Mouse (Mus musculus) left cerebral cortex, adult 18-20 months (tissue): ENCODE results near the gene Sh3rf1. TPM values are rescaled to one million over a fixed set of nuclear protein-coding genes. Genes with fewer than 3 reads are reported as not detected.

Experiments used
- DNase-seq, 2 experiments: peaks; one replicate each; pipeline ENCODE4 v3.0.0; 2021 to 2022; ENCODE audit warnings: low spot score in 2 of 2, mixed read lengths in 1 of 2
- long read RNA-seq, 2 experiments: library from polyadenylated mRNA; stranded (forward); transcript quantifications; one replicate each; pipeline ENCODE4 v2.0.0; 2021
- total RNA-seq, 2 experiments: library from RNA; stranded (reverse); gene quantifications; 2 replicates each; pipeline ENCODE4 v1.2.3; 2021

Sh3rf1 gene
- 10 to 100 TPM; 38.7 to 39.5 TPM for total RNA-seq
- long read RNA-seq, experiment 1, full-length matches to known transcripts, result 11 of 21 reads
- long read RNA-seq, experiment 1, partial matches to known transcripts, result 5 of 21 reads
- long read RNA-seq, experiment 1, other reads (novel, unspliced or antisense), result 5 of 21 reads
- long read RNA-seq, experiment 2, full-length matches to known transcripts, result 2 of 4 reads
- long read RNA-seq, experiment 2, partial matches to known transcripts, result 2 of 4 reads
- long read RNA-seq, experiment 2, other reads (novel, unspliced or antisense), result 0 of 4 reads

DNA sequence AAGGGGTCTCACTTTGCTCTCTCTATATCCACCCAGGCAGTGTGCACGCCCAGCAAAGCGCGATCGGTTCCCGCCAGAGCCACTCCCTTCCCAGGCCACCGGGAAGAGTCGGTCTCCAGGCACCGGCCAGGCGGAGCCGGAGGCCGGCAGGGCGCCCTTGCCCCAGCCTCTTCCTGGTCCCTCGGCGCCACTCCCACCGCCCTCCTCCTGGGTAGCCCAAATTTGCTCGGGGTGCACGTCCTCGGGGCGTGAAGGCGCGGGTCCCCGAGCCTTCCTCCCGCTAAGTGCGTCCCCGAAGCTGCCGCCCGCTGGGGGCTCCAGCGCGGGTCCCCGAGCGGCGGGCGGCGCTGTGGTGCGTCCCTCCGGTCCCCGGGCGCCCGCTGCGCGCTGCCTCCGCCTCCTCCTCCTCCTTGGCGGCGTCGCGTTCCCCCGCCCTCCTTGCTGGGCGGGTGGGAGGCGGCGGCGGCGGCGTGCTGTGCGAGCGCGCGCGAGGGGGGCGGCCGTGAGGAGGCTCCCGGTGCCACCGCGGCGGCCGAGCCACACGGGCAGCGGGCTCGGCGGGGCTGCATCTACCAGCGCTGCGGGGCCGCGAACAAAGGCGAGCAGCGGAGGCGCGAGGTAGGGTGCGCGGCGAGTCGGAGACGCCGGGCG, at the start of gene Sh3rf1:
TSS of gene Sh3rf1 (plus strand) at position 144 of the 651 bp plus-strand sequence.
- DNase-seq, result peak; percentile 72 to 80

DNA sequence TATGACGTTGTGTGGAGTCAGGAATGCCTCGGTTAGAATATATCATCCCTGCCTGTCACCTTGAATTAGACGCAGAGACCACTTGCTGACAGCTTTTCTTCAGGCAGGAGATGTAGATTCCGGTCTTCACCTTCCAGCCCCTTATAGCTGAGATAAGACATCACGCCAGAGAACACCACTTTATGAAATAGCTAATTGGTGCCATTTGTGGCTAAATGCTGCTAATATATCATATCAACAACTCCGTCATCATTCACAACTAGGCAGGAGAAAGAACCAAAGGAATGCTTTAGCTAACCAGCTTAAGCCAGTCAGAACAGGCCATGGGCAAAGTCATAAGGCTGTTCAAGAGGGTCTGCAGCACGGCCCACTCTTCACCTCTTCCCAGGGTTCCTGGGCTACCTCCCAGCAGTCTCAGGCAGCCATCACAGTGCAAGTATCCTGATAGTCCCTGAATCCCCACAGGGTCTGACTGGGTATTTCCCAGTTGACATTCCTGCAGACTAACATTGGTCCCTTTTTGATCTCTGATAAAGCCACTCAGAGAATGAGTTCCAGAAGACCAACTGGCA, 49.7 kb upstream of the Sh3rf1 start:
- no peak for DNase-seq

DNA sequence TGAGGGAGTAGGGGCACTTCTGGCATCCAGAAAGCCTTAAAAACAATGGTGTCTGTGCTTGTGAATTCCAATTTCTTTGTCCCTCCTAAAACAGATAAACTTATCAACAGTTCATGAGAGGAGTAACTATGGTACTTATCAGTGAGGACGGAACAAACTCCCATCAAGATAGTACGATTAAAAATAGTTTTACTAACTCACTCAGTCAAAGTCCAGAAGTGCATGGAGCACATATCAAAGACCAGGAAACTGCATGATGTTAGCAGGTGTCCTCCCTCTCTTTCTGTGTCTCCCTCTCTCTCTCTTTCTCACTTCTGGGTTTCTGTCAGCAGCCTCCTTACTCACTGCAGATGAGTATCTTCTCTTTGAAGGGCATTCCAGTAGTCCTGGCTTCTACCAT, 47.8 kb upstream of the Sh3rf1 start:
- no peak for DNase-seq

DNA sequence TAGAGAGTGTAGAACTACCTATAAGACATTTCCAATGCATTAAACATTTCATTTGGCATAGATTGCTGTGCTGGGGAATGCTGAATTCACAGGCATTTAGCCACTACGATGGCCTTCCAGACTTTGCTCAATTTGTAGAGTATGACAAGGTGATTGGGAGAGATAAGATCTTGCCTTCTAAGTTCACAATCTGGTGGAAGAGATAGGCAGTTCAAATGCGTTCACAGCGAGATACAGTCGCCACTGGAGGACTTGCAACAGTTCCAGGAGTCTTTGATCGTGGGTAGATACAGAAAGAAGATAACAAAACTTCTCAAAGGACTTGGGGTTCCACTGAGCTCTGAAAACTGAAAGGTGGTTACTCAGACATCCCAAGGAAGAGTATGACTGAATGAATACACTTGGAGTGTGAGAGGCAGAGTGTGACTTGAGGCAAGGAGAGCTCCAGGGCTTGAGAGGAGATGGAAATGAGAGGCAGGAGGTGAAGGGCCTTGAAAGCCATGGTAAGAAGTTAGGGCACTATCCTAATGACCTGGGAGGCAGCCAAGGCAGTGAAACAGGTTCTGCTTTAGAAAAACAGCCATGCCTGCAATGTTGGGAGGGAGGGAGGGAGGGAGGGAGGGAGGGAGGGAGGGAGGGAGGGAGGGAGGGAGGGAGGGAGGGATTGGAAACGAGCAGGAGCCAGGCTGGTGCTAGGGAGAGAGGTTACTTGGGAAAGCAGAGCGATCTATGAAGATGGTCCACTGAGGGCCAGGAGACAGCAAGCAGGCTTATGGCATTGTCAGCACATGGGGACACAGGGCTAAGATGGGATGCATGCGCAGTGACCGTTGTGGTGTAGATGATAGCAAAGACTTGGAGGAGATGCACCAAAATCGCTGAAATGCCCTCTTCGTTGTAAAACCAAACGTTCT, 45.7 kb upstream of the Sh3rf1 start:
- no peak for DNase-seq

DNA sequence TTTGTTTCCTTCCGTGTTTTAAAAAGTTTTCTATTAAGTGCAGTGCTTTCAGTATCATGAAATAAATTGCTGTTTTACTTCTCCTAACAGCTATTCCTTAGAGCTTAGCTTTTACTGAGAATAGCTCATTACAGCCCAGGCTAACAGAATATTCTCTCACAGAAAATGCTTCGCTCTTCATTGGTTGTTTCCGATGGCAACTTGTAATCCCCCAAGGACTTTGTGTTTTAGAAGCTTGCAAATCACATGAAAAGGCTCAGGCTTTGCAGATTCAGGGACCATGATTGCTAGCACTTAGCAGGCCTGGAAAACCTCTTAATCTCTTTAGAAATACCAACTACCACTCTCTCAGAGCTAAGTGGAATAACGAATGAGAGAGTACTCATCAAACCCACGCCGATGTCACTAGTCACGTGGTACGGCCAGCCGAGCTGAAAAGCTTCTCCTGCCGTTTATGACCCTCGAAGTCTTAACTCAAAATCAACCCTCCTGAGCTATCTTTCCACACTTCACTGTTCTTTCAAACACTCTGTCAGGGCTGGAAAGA, 45.0 kb upstream of the Sh3rf1 start:
- no peak for DNase-seq

DNA sequence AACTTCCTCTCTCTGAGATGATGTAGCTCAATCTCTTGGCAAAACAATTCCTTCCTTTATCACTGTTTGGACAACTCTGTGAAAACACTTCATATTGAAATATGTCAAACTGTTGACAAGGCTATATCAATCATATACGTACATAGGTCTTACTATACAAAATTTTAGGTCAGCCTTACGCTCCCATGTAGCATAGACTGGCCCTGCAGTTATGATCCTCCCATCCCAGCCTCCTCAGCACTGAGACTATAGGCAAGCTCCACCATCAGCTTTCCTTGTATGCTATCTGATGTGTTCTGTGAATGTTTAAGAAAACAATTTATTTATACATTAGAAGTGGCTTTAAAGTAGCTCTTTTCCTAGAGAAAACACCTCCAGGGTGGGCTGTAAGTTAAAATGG, 42.1 kb upstream of the Sh3rf1 start:
- no peak for DNase-seq

DNA sequence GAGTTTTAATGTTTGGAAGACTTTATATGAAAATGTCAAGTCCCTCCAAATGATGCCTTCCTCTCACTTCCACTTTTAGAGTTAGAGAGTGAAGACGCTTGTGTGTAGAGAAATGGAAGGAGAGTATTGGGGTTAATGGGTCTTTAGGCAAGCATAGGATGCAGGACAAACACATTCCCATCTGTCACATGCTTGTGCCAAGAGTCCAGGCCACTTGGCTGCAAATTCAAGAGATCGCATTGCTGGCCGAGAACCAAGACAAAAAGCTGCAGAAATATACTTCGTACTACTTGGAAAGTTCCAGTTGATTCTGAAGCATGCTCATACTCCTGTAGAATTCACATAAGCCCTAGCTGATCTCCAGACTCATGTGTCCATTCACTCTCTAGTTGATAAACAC, 41.7 kb upstream of the Sh3rf1 start:
- no peak for DNase-seq

DNA sequence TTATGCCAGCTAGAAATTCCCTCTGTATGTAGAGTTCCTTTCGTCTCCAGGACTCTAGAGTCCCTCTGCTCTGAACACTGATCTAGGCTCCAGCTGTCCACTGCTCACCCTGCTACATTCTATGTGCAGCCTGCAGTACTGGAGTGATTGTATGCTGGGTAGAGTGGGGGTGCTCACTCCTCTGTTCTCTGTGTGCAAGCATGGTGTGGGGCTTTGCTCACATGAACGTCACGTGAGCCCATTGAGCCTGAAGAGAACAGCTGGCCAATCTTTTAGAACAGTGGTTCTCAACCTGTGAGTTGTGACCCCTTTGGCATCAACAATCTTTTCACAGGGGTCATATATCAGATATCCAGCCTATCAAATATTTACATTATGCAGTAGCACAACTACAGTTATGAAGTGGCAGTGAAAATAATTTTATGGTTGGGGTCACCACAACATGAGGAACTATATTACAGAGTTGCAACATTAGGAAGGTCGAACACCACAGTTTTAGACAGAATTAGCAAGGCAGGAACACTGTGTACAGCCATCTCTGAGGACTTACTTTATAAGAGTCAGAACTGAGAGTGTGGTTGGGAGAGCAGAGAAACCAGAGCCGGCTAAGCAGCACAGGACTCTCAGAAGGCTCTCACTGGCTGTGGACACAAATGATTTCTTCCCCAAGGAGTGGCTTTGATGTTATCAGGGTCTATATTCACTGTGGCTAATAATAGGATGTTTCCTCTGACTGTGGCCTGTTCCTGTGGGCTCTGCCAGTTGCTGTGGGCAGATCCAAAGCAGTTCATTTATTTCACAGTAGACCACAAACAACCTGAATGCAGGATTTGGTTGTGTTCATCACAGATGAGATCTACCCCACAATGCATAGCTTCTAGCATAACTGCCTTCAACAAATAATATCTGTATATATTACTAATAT, 38.1 kb upstream of the Sh3rf1 start:
- DNase-seq, result no peak

DNA sequence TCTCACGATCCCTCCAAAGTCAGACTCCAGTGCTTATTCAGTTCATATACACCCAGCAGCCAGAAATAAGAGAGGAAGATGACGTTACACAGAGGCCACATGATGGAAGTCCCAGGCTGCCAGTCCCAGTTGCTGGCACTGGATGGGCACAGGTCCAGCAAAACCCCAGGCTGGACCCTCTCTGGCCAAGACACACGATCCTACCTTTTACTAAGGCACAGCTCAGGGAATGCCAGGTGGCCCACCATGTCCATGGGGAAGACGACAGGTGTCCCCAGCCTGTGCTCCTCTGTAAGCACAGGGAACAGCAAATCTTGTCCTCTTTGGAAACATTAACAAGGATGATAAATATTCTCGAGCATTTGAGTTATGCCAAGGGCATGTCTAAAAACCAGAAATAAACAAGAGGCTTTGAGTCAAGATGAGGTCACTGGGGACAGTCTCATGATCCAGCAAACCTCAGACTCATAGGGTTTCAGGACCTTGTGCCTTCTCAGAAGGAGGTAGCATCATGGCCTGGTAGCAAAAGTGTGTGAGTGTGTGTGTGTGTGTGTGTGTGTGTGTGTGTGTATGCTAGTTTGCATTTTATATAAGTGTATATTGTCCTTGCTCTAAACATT, 29.3 kb upstream of the Sh3rf1 start:
- DNase-seq, result no peak

DNA sequence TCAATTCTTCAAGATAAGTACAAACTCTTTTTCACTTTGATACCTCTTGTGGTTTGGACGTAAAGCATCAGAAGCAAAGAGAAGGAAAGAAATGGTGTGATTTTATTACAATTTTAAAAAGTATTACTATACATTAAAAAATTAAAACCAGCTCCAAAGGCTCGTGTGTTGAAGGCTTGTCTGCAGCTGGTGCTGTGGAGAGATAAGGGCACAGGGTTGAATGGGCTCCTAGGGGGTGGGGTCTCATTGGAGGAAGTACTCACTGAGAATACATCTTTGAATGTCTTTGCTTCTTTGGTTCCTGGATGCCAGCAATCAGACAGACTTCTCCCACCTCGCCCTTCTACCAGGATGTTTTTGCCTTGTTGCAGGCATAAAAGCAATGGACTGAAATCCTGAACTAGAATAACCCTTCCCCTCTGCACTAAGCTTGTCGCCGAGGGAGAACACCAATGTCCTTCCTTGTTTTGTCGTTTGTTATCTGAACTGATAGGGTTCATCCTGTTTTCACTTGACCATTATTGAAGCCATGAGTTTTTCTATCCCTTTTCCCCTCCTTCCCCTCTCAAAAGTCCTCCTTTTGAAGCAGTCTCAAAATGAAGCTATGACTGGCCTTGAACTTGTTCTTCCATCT, 23.3 kb upstream of the Sh3rf1 start:
- no peak for DNase-seq

DNA sequence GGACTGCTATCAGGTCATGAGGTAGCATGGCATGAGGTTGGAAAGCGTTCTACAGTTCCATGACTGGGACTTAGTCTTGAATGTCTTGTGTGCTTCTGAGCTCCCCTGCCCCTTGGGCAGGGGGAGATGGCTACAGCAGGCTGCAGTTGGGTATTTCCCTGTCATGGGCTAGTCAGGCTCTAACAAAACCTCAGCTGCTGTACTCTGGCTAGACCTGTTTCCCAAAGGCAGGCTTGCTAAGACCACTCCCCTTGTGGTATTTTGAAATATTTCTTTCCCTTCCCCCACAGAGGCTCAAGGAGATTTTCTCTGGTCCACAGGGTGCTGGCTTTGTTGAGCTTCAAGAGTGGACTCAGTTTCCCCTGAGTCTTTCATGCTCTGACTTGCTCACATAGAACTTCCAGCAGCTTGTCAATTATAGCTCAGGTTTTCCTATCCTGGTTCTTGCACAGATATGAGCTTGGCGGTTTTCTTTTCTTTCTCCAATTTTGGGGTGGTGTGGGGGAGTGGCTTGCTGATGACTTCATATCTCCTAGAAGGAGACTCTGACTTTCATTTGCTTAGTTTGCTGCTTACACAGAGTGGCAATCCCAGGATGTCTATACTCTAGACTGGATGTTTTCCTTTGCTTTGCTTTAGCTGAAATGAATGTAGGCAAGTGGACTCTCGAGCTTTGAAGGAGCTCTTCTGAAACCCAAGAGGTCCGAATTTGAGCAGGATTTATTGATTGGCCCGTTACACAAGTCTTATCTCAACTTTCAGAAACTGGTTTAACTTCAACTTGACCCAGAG, 20.4 kb upstream of the Sh3rf1 start:
- no peak for DNase-seq

DNA sequence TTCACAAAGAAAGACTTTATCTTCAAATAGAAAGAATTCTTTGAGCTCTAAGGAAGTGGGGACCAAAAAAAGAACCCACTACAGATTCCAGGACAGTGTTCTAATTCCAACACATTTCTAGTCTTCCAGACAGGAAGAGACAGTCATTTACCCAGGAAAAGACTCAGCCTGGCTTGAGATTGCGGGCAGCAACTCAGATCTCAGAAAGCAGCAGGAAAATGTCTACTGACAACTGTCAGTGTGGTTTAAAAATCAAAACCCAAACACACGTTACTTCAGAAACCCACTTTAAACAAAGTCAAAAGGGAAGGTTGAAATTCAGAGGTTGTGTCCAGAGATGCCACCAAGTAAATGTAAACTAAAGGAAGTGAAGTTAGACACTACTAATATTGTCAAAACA, 16.8 kb upstream of the Sh3rf1 start:
- DNase-seq, result no peak

DNA sequence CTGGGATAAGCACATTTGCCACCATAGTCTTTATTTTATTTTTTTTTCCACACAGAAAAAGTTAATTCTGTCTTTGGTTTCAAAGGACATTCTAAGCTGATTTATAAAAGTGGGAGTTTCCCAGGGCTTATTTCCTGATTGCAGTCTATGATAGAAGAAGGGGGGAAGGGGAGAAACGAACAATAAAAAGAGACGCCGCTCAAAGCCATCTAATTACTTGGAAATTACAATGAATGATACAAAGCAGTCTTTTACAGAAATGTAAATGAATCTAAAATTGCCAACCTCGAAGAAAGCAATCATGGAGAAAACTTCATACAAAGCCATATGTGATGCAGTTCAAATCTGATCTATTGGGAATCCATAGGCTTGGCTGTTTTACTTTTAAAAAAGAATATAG, 16.0 kb upstream of the Sh3rf1 start:
- DNase-seq, result no peak

DNA sequence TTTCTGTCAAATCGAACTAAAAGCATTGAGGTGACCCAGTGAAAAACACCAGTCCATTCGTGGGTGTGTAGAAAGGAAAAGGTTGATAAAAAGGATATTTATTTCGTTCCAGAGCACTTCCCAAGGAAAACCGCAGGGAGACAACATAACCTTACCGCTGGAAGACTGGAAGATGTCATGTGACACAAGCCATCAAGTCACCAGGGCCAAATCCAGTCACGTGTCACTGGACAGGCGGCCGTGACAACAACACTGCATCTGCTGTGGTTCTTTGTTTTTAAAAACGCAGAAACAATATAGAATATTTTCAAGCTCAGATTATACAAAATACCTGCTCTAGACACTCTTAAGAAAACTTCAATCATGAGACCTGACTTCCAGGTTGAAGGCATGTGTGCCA, 15.0 kb upstream of the Sh3rf1 start:
- DNase-seq, result no peak

DNA sequence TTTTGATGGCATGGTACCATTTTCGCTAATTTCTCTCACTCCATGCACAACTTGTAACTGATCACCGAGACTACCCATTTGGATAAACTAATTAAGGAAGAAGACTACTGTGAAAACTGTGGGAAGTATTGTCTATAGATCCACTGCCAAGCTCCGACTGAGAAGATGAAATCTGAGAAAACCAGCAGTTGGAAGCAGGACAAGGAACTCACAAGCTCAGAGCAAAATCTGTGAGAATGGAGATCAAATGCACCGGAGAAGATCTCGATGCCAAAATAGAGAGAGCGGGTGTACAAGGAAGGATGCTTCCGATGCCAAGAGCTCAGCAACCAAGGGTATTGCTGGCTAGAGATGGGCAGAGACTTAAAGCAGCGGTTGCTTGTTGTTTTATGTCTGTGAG, 12.8 kb upstream of the Sh3rf1 start:
- peak; percentile 18 to 23 for DNase-seq

DNA sequence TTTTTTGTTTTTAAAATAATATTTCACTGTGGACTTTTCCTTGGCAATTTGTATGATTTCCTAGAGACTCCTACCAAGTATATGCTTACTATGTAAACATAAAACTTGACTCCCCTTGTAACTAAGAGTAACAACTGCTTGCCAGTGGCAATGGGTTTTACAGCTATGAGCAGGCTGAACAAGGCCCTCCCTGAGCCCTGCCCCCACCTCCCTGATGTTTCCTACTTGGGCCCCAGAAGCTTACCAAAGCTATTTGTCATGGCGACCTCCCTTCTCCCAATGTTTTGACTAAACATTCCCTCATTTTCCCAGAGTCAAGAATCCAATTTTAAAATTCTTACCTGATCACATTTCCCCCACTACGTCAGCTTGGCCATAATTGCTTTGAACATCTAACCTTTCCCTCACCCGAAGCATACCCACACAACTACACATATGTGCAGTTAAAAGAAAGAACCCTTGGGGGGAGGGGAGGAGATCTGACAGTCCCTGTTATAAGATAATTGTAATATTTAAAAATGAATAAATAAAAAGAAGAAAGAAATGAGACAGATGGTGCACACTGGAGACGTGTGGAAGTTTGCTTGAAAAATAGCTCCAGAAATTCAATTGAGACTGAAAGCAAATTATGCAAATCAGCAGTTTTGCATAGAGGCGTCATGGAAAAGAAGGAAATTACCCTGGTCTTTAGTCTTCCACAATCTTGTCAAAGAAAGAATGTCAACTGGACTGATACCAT, 8.4 kb upstream of the Sh3rf1 start:
- no peak for DNase-seq

DNA sequence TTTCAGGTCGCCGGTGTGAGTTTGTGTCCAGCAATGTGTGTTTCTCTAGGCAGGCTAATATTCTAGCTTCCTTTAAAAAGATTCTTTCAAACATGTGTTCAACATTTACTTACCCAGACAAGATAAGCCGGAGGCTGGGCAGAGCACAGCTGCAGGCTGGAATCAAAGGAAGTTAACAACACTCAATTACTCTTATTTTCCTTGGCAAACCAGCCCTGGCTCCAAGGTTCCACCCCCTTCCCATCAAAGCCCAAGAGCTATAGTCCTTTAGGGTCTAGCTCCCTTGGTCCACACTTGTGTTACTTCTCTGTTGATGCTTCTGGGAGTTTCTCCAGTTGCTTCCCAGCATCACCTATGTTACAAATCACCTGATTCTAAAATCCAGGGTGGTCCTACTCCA, 6.7 kb upstream of the Sh3rf1 start:
- no peak for DNase-seq

DNA sequence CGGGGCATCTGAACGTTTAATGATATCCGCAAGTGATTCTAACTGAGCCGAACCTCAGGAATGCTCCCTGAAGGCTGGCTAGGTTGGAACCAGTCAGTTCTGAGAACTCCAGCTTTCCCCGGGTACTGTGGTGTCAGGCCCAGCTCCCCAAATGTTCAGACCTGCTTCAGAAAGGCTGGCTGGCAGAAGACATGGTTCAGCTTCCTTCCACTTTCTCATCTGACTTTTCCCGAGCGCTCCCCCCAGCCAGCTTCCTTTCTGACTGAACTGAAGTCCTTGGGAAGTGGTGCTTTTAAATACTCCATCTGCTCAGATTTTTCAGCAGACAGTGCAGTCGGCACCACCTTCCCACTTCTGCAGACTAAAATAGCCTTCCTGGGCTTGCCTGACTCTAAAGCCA, 6.2 kb upstream of the Sh3rf1 start:
- peak; percentile 58 to 78 for DNase-seq
